Mouse (Mus musculus) embryo, embryonic 11.5 days (tissue): ENCODE data around the gene Jak2.

Experiments used
- DNase-seq: peaks from one replicate; pipeline ENCODE4 v3.0.0-alpha.2; 2012; ENCODE audit warnings: low read depth, low spot score

Gene Jak2

GRCm38 (mm10) chr19:29300919-29301318, 49.3 kb downstream of the Jak2 start:
- no peak for DNase-seq

GRCm38 (mm10) chr19:29302119-29302518, 50.5 kb downstream of the Jak2 start:
- DNase-seq: no peak

DNA sequence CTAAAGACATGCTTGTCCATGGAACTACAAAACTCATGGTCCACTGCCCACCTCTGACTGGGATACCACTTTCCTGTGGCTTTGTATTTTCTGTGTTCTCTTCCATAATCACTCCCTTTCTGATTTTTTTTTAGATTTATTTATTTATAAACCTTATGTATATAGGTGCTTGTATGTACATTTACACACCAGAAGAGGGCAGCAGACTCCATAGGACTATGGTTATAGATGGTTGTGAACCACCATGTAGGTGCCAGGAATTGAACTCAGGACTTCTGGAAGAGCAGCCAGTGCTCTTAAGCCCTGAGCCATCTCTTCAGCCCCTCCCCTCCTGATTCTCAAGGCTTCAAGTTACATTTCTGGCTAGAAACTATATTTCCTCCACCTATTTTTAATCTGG, 57.2 kb downstream of the Jak2 start:
- no peak for DNase-seq

- DNase-seq: no peak
These were observed 60.2 kb downstream of the Jak2 start for GRCm38 (mm10) chr19:29311791-29312190.

- no peak for DNase-seq
These were observed 61.0 kb downstream of the Jak2 start for GRCm38 (mm10) chr19:29312661-29313060.

DNA sequence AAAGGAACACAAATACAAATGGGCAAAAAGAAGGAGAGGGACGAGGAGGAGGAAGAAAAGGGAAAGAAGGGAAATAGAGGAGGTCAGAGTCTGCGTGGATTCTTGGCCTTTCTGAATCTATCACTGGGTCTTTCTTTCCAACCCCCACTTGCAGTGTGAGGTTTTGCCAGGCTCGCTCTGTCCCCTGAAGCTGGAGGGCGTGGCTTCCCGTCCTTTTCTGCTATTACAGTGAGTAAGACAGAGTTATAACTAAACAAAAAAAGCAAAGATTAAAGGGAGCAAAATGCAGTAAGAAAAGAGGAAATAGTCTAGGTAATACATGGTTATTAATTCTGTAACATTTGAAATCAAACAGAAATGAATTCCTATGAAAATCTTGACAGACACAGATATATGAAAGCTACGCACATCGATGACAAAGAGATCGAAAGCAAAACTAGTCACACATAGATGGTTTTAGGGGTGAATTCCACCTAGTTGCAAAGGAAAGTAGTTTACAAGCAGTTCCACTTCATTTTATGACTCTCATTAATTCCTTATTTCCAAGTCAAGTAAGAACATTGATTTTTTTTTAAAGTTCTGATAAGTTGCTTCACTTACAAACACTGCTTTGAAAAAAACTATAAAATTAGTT, 71.9 kb downstream of the Jak2 start:
- DNase-seq: no peak

- peak; percentile 49 for DNase-seq
These were observed 73.6 kb downstream of the Jak2 start, which contains the start of gene Insl6 for GRCm38 (mm10) chr19:29325053-29325851. Insl6 (minus strand) TSS chr19:29325356.

DNA sequence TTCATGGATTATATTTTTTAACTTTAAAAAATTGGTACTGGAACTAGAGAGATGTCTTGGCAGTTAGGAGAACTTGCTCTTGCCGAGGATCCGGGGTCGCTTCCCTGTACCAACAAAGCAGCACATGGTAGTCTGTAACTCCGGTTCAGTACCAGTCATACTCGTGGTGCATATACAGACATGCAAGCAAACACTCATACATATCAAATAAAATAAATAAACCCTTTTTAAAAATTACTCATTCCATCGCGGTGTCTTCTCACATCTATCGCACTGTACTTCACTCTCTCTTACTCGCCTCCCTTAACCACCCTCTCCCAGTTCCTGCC, 74.2 kb downstream of the Jak2 start:
- DNase-seq: no peak

DNA sequence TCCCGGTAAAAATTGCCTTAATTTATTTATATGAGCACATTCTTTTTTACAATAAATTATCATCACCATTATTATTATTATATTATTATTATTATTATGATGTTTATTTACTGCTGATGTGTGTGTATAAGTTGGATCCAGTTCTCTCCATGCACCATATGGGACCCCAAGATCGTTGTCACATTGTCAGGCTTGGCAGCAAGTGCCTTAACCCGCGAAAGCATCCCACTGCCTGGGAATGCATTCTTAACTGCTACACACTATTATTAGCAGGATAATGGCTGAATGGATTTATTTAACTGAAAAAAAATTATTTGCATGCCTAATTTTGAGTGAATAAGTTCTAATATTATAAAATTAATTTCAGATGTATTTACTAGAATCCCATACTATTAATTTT, 74.8 kb downstream of the Jak2 start:
- DNase-seq: no peak

DNA sequence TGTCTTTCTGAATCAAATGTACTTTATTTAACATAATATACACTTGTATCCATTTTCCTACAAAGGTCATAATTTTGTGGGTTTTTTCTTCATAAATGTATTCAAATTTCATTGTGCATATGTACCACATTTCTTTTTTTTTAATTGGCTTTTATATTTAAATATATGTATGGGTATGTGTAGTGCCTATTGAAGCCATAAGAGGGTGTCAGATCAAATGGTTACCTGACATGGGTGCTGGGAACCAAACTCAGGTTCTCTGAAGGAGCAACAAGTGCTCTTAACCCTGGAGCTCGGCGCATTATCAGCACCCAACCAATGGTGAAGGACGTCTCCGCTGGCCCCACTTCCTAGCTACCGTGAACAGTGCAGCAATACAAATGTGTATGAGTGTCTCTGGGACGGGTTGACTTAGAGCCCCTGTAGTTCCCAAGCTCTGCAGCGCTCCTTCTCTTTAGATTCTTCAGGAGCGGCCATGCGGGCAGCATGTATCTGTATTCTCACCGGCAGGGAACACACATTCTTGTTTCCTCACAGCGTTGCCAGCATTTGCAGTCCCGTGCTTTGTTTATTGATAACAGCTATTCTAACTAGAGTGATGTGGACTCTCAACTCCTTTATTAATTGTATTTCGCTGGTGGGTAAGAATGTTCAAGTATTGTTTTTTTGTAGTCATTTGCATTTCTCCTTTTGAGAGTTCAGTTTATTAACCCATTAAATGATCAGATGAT, 75.4 kb downstream of the Jak2 start:
- no peak for DNase-seq

- DNase-seq: peak; percentile 36
These were observed 82.6 kb downstream of the Jak2 start, which contains the start of gene Rln1 for GRCm38 (mm10) chr19:29334068-29334745. Rln1 (minus strand) TSS chr19:29334670.

DNA sequence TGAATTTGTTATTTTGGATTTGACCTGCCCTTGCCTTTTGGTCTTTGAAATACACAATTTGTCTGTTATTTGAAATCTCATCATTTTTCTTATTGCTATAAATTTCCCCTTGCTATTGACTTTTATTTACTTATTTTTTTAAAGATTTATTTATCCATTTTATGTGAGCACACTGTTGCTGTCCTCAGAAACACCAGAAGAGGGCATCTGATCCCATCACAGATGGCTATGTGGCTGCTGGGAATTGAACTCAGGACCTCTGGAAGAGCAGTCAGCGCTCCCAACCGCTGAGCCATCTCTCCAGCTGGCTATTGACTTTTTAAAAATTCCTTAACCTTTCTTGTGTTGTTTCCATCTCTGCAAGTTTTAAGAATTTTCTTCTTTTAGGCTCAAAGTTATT, 85.0 kb downstream of the Jak2 start:
- DNase-seq: no peak

DNA sequence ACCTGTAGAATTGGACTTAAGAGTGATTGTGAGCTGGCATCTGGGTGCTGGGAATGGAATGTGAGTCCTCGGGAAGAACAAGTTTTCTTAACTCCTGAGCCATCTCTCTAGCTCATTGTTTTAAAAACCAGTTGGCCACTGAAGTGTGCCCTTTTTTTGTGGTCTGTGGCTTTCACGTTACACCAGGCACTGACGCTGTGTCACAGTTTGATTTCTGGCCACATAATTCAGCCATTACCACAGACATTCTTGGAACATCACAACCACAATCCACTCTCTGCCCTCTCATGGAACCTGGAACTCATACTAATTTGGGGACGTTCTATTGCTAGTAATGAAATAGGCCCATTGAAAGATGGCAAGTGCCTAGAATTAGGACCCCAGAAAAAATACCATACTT, 89.4 kb downstream of the Jak2 start:
- no peak for DNase-seq

GRCm38 (mm10) chr19:29342281-29342680, 90.7 kb downstream of the Jak2 start:
- no peak for DNase-seq

DNA sequence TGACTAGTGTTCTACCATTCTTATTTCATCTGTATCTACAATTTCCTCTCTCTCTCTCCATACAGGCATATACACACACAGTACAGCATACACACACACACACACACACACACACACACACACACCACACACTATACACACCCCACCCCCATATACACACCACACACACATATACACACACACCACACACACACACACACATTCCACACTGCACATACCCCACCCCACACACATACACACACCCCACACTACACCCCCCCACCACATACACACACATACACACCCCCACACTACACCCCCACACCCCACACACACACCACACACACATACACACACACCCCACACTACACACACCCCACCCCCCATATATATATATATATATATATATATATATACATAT, 93.2 kb downstream of the Jak2 start:
- no peak for DNase-seq

DNA sequence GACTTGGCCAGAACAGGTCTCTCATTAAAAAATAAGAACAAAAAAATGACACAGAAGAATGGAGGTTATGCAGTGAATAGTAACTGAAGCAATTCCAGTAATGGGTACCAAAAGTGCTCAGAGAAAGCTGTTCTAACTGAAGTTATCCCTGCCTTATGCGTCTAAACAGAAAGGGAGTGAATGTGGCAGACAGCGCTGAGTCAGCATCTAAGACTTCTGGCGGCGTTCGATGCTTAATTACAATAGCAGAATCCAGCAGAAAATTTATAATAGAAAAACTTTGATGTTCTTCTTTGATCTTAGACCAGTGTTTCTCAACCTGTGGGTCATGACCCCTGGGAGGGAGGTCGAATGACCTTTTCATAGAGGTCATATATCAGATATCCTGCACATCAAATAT, 94.0 kb downstream of the Jak2 start:
- DNase-seq: no peak

DNA sequence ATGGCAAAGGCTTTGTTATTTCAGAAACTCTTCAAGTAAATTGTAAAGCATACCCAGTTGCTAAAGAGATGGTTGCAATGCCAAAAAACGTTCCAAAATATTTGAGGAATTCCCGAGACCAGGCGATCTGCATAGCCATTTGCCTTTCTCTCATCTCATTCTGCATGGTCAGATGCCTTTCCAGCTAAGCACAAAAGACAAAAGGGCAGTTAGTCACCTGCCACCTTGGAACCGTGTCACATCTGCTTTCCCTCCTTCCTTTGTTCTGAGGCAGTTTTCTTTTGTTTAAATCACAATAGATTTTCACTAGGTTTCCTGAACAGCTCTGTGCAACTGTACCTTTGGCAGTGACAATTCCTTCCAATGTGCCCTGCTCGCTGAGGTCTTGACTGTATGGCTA, 99.4 kb downstream of the Jak2 start:
- no peak for DNase-seq

DNA sequence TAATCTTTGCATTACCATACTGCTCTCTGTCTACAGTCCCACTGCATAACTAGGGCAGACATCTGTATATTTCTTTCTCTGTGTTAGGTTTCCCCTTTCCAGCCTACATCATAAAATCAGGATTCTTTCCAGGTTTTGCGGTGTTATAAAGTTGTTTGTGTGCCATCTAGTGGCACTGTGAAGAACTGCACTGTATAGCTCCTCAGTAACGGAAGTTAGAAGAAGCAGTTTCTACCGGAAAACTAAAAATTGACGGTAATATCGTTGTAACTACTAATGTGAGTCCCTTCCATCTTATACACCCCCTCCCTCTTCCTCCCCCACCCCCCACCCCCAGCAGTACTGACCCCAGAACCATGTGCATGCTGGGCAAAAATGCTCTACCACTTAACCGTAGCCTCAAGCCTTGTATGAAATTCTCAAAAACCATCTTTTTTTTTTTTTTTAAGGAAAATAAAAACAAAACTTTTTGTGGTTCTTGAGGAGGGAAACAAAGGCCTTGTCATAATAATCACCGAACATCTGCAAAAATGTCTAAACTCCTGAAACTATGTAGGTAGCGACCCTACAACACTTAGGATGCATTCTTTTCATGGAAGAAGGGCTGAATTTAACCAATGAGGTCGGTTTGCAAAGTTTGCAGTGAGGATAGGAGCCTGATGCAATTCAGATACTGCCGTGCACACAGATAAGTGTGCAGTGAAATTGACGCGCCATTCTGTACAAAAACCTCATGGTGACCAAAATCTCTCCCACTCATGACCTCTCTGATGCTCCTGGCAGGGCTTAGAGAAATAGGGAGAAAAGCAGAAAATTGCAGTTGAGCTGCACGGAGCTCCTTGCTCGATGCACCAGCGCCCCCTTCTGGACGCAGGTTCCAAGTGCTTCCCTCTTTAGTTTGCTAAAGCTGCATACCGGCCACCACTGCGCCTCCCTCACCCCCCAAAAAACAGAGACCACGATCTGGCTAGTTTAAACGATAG, 103.6 kb downstream of the Jak2 start:
- DNase-seq: peak; percentile 83

DNA sequence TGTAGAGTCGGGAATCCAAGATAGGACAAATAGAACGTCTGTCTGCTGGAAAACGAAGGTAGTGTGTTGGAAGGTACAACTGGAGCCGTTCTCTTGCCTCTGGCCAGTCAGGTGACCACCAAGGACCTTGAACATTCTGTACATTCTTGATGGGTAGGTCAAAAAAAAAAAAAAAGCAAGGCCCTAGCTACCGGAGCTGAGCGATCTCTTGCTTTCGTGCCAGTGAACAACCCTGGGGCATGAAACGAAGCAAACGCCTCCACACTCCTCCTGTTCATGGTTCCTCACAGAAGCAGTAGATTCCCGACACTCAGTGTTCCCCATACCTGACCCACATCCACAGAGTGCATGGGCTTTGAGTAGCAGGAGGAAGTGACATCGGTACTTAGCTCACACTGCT, 104.7 kb downstream of the Jak2 start:
- no peak for DNase-seq

DNA sequence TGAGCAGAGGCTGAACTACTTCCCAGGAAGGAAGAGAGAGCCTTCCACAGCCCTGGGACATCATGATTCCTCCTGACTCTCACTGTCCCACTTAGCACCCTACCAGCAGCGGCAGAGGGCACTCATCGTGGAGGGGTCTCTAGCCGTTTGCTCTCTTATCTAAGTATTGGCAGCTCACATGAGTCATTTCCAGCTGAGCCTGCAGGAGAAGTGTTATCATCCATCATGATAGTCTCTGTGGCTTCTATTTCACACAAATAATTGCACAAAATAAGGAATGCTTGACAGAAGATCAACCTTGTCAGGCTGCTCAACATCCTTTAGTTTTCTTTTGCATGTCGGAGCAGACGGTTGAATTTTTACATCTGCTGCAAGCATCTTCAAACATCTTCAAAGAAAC, 108.6 kb downstream of the Jak2 start:
- DNase-seq: no peak
